Comparison of ENCODE assay signal across 9 mouse cellular contexts in genomic region chr1:87041119-87041518, GRCm38 (mm10). TPM values are rescaled to one million over a fixed set of nuclear protein-coding genes. Genes with fewer than 3 reads are reported as not detected.
DNase-seq lines count a peak whose midpoint lies in the region; ATAC-seq and TF ChIP-seq lines count a peak whose summit lies in the region.
"Had no signal": no experiment of that assay in that cellular context is flagged by ENCODE, and none has a peak within 500 bp of the region (broad histone marks: within the 10 kb centered on the region; RNA-seq: fewer than 3 reads in every experiment).

No protein-coding gene starts in this region.

- H3K27me3 ChIP-seq in kidney, adult 2 months (replicated peaks; ENCODE audit: control insufficient read depth, insufficient read depth, low read length), result no peaks in the 10 kb centered on the region
- H3K27me3 ChIP-seq in kidney, embryonic 16.5 days (ENCODE audit: insufficient read depth, low read length), result no peaks in the 10 kb centered on the region
- no peaks in the 10 kb centered on the region for H3K27me3 ChIP-seq in intestine, embryonic 15.5 days (replicated peaks)
- no peaks in the 10 kb centered on the region for H3K27me3 ChIP-seq in liver, embryonic 11.5 days (replicated peaks; ENCODE audit: control insufficient read depth, insufficient read depth, low read length)
- no peaks in the 10 kb centered on the region for H3K27me3 ChIP-seq in neural tube, embryonic 14.5 days (ENCODE audit: control insufficient read depth, insufficient read depth, low read length)

- no peak overlapping the region for H3K4me3 ChIP-seq in kidney, adult 2 months (ENCODE audit: insufficient read depth, low read depth, low read length)
- no peak overlapping the region for H3K4me3 ChIP-seq in kidney, embryonic 16.5 days (ENCODE audit: low read length)
- no peak overlapping the region for H3K4me3 ChIP-seq in intestine, embryonic 15.5 days (replicated peaks)
- no peak overlapping the region for H3K4me3 ChIP-seq in liver, embryonic 11.5 days (ENCODE audit: low read depth, low read length)
- no peak overlapping the region for H3K4me3 ChIP-seq in neural tube, embryonic 14.5 days (ENCODE audit: low read depth, low read length)
- H3K4me3 ChIP-seq: myocyte had no signal

- H3K4me2 ChIP-seq in kidney, embryonic 16.5 days (replicated peaks; ENCODE audit: low read depth, low read length), result no peak overlapping the region
- no peak overlapping the region for H3K4me2 ChIP-seq in intestine, embryonic 15.5 days (replicated peaks)
- H3K4me2 ChIP-seq in liver, embryonic 11.5 days, result no peak overlapping the region
- no peak overlapping the region for H3K4me2 ChIP-seq in neural tube, embryonic 14.5 days (ENCODE audit: low read depth, low read length)

- ATAC-seq in kidney, embryonic 16.5 days (ENCODE audit: low FRiP score, low TSS enrichment), result no peak
- ATAC-seq in intestine, embryonic 15.5 days, result peak; percentile 59
- no peak for ATAC-seq in liver, embryonic 11.5 days (replicated peaks; ENCODE audit: low FRiP score)
- ATAC-seq in neural tube, embryonic 14.5 days (ENCODE audit: low read depth), result peak; percentile 38; the same call in 1 of the 2 replicates

- DNase-seq in kidney, adult 2 months, result peak; percentile 69
- DNase-seq in c-Kit-positive CD71-positive TER-119-positive erythroid progenitor cells, embryonic 14.5 days (ENCODE audit: low spot score), result peak; percentile 54
- DNase-seq in frontal cortex, adult 2 months (ENCODE audit: extremely low spot score in 1 of 2, low spot score in 1 of 2), result peak; percentile 38 to 83
- DNase-seq in liver, embryonic 11.5 days (ENCODE audit: low spot score), result peak; percentile 46
- peak; percentile 62 for DNase-seq in thymus, postnatal 0 days (ENCODE audit: low spot score)

- H3K9ac ChIP-seq in kidney, embryonic 16.5 days (replicated peaks; ENCODE audit: low read length), result no peak overlapping the region
- H3K9ac ChIP-seq in intestine, embryonic 15.5 days, result no peak overlapping the region
- no peak overlapping the region for H3K9ac ChIP-seq in liver, embryonic 11.5 days (ENCODE audit: low read depth, low read length)
- no peak overlapping the region for H3K9ac ChIP-seq in neural tube, embryonic 14.5 days (replicated peaks; ENCODE audit: low read depth, low read length)

- peak; percentile 75 for TF ChIP-seq CTCF in kidney, adult 2 months (conservative IDR thresholded peaks at IDR 0.05; ENCODE audit: insufficient read depth, insufficient read length, low read depth, low read length)

- no peak for TF ChIP-seq POLR2A in kidney, adult 2 months (IDR thresholded peaks at IDR 0.05; ENCODE audit: low read depth, low read length)

- no peaks in the 10 kb centered on the region for H3K36me3 ChIP-seq in kidney, adult 2 months (ENCODE audit: control insufficient read depth, insufficient read depth, low read length)
- no peaks in the 10 kb centered on the region for H3K36me3 ChIP-seq in kidney, embryonic 16.5 days (ENCODE audit: insufficient read depth, low read length)
- H3K36me3 ChIP-seq in intestine, embryonic 15.5 days, result no peaks in the 10 kb centered on the region
- H3K36me3 ChIP-seq in liver, embryonic 11.5 days (ENCODE audit: control insufficient read depth, insufficient read depth, low read length), result no peaks in the 10 kb centered on the region
- H3K36me3 ChIP-seq in neural tube, embryonic 14.5 days (ENCODE audit: control insufficient read depth, insufficient read depth, low read length), result 0 out of 2 replicates have a peak, but pooled peaks cover 2% of the 10 kb centered on the region

- H3K9me3 ChIP-seq in kidney, embryonic 16.5 days (ENCODE audit: low read length), result no peaks in the 10 kb centered on the region
- no peaks in the 10 kb centered on the region for H3K9me3 ChIP-seq in intestine, embryonic 15.5 days
- no peaks in the 10 kb centered on the region for H3K9me3 ChIP-seq in liver, embryonic 11.5 days (ENCODE audit: control insufficient read depth, low read length)
- no peaks in the 10 kb centered on the region for H3K9me3 ChIP-seq in neural tube, embryonic 14.5 days (ENCODE audit: control insufficient read depth, low read length)

- no peaks in the 10 kb centered on the region for H3K4me1 ChIP-seq in kidney, adult 2 months (ENCODE audit: control insufficient read depth, insufficient read depth, low read length)
- H3K4me1 ChIP-seq in kidney, embryonic 16.5 days (ENCODE audit: insufficient read depth, low read length), result peaks cover 16% of the 10 kb centered on the region
- H3K4me1 ChIP-seq in intestine, embryonic 15.5 days (replicated peaks), result peaks cover 5% of the 10 kb centered on the region
- H3K4me1 ChIP-seq in liver, embryonic 11.5 days (replicated peaks; ENCODE audit: control insufficient read depth, insufficient read depth, low read length), result peaks cover 5% of the 10 kb centered on the region; the same call in 1 of the 2 replicates
- no peaks in the 10 kb centered on the region; the same call in 1 of the 2 replicates for H3K4me1 ChIP-seq in neural tube, embryonic 14.5 days (ENCODE audit: control insufficient read depth, insufficient read depth, low read length)

- H3K27ac ChIP-seq in kidney, adult 2 months (ENCODE audit: insufficient read depth, low read depth, low read length), result no peak overlapping the region
- H3K27ac ChIP-seq in kidney, embryonic 16.5 days (ENCODE audit: low read length), result no peak overlapping the region
- no peak overlapping the region for H3K27ac ChIP-seq in intestine, embryonic 15.5 days
- no peak overlapping the region for H3K27ac ChIP-seq in liver, embryonic 11.5 days (ENCODE audit: low read depth, low read length)
- no peak overlapping the region for H3K27ac ChIP-seq in neural tube, embryonic 14.5 days (ENCODE audit: low read depth, low read length)

- 16% methylated on average over 3 of the region's 3 CpGs for WGBS in kidney, adult 2 months
- 30% methylated on average over 3 of the region's 3 CpGs for WGBS in kidney, embryonic 16.5 days
- 12% methylated on average over 3 of the region's 3 CpGs for WGBS in intestine, embryonic 15.5 days
- 30% methylated on average over 3 of the region's 3 CpGs for WGBS in liver, embryonic 11.5 days
- 18% methylated on average over 3 of the region's 3 CpGs for WGBS in neural tube, embryonic 14.5 days

RNA-seq across cellular contexts. Expression of gene Alppl2, which starts 48.6 kb away (rescaled TPM):
- not detected in 2 replicates for polyA plus RNA-seq in kidney, adult 2 months (2012; rRNA removed)
- not detected in 2 replicates for polyA plus RNA-seq in kidney, embryonic 16.5 days (2015; fragmentation: Nextera tagmentation; extraction: Ambion mirVana)
- not detected in 2 replicates for polyA plus RNA-seq in frontal cortex, adult 2 months (2012; rRNA removed)
- polyA plus RNA-seq in intestine, embryonic 15.5 days (2015; fragmentation: Nextera tagmentation; extraction: Ambion mirVana), result not detected in 2 replicates
- polyA plus RNA-seq in liver, embryonic 11.5 days (2014; fragmentation: Nextera tagmentation; extraction: Ambion mirVana), result 0.14 TPM in 1 of 2 replicates, not detected in the other
- not detected in 2 replicates for polyA plus RNA-seq in neural tube, embryonic 14.5 days (2014; fragmentation: Nextera tagmentation; extraction: Ambion mirVana)
- 0.33 and 0.46 TPM in 2 replicates for polyA plus RNA-seq in thymus, postnatal 0 days (2015; fragmentation: Nextera tagmentation; extraction: Ambion mirVana)
- polyA plus RNA-seq: myocyte had no signal

Comparison
In these comparisons a context has a peak if more than half of its experiments do, and no peak if none do; other contexts are left out.
1. ATAC-seq: peak in intestine, embryonic 15.5 days (single experiment) and neural tube, embryonic 14.5 days (single experiment); none in kidney, embryonic 16.5 days (single experiment) and liver, embryonic 11.5 days (single experiment).
2. Peak in every context shown above with its lines, with median percentiles within 50 percentile points of each other: DNase-seq.